Mouse (Mus musculus): ENCODE measurements around the gene Polr3b.

Polr3b gene

DNA sequence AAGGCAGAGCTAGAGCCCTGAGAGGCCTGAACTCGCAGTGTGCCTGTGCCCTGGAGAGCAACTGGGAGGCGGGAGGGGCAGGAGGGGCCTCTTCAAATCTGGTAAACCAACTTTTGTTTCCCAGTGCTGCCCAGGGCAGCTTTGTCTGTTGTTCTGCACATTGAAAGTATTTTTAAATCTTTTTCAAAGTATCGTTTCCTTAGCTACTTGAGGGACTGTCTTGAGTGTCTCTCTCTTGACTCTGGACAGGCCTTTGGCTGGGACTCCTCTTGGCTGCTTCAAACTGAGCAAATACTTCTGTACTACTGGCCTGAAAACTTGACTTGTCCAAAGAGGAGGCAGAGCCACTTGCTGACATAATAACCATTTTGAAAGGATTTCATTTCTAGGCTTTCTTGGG is 11.3 kb upstream of the Polr3b start:
- DNase-seq (ENCODE audit: extremely low spot score, low read depth, low spot score) = no peak

DNA sequence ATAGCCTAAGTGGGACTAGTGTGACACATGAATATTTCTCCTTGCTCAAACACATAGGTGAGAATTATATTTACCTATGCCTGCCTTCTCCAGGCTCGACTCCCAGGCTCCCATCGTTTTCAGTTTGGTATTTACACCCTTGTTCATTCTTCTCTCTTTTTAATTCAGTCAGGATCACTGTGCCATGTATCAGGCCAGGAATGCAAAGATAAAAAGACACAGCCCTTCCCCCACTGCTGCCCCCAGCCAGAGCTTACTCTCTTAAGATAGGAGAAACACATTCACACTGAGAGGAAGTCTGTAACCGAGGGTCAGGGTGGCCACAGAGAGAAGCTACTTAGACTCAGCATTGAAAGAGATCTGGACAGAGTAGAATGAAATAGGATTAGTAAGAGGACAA is 10.4 kb upstream of the Polr3b start:
- DNase-seq (ENCODE audit: extremely low spot score, low read depth, low spot score) = no peak

DNA sequence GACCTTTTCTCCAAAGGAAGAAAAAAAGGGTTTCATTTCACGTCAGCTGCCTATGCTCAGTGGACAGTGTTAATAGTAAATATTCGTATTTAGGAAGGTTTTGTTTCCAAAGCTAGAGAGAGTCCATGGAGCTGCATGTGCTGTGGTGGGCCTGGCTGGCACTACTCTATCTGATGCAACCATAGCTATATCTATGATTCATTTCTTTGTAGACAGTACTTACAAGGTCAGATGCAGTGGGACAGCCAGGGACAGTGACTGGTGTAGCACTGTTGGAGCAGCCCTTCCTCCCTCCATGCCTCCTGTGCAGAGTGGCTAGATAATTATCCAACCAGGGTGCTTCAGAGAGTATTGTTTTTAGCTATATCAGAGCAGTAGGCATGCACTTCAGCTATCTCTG is 9.8 kb upstream of the Polr3b start:
- no peak for DNase-seq (ENCODE audit: extremely low spot score, low read depth, low spot score)

DNA sequence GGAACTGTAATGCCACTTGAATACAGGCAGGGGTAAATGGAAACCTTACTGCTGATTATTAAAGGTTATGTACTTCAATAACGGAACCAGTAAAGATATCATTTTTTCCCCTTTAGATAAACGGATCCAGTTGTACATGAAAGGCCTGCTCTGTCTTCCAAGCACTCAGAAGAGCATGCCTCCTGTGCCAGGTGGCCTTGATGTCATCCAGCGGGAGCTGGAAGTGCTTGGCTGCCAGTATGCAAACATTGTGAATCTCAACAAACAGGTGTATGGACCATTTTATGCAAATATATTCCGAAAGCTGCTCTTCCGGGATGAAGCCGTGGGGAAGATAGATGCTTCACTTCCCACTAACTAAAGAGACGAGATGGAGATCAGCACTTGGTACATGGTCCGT is 8.7 kb upstream of the Polr3b start:
- DNase-seq (ENCODE audit: extremely low spot score, low read depth, low spot score) = no peak

DNA sequence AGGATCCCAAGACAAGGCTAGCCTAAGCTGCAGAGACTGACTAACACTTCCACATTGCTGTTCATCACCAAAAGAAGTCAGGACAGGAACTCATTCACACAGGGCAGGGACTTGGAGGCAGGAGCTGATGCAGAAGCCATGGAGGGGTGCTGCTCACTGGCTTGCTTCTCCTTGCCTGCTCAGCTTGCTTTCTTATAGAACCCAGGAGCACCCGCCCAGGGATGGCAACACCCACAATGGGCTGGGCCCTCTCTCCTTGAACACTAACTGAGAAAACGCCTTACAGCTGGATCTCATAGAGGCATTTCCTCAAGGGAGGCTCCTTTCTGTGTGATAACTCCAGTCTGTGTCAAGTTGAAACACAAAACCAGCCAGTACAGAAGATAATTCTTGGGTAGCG is 7.0 kb upstream of the Polr3b start:
- no peak for DNase-seq (ENCODE audit: extremely low spot score, low read depth, low spot score)

DNA sequence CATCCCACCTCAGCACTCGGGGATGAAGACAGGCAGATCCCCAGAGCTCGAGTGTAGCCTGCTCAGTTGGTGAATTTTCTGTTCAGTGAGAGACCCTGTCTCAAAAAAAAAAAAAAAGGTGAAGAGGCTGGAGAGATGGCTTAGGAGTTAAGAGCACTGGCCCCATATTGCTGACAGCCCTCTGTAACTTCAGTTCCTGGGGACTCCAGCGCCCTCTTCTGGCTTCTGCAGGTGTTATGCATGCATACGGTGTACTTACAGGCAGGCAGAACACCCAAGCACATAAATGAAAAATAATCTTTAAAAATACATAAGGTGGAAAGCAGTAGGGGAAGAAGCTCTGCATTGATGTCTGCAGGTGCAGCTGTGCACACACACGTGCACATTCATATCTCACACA is 9.1 kb downstream of the Polr3b start:
- no peak for DNase-seq (ENCODE audit: extremely low spot score, low read depth, low spot score)

DNA sequence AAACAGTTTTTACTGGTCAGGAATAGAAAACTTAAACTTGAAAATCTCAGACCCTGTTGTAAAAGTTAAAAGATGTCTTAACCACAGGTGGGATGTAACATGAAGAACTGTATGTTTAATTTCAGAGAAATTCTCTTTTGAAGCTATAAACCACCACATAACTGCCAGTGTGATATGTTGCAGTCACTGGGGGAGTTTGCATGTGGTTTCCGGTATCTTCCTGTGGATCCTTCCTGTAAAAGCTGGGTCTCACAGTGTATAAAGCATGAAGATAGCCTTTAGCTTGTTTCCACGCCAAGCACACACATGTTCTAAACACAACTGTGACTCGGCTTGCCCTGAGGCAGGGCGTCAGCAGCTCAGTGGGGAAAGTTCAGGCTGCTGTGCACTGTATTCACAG is 9.9 kb downstream of the Polr3b start:
- DNase-seq (ENCODE audit: extremely low spot score, low read depth, low spot score) = no peak

DNA sequence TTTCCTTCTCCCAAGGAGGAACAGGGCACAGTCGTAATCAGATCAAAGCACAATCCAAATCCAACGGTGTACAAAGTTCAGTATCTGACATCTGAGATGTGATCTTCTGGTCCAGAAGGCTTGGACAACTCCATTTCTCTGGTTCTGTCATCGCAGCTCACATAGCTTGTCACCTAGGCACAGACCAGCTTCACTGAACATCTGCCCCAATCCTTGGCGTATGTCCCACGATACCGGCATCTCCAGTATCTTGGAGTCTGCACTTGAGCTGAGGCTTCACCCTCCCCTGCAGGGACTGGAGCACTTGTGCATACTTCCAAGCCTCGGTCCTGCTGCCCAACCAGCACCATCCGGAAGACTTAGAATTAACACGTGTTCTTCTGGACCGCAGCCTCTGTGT is 14.6 kb downstream of the Polr3b start:
- DNase-seq (ENCODE audit: extremely low spot score, low read depth, low spot score) = no peak

DNA sequence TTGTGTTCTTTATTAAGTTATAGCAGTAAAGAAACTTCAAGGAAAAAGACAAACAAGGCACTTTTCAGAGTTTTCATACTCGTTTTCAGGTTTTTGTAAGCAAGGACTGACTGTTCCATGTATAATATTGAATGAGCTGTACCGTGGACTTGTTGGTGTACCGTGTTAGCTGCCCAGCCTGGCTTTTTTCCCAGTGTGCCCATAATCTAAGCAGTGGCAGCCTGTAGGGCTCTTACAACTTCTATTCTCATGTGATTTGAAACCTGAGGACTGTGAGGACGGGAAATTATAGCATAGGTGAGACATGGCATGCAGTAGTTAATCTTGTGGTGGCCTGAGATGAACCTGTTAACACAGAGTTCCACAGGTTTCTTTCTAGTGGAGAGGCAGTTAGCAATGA is 16.3 kb downstream of the Polr3b start:
- DNase-seq (ENCODE audit: extremely low spot score, low read depth, low spot score) = no peak

DNA sequence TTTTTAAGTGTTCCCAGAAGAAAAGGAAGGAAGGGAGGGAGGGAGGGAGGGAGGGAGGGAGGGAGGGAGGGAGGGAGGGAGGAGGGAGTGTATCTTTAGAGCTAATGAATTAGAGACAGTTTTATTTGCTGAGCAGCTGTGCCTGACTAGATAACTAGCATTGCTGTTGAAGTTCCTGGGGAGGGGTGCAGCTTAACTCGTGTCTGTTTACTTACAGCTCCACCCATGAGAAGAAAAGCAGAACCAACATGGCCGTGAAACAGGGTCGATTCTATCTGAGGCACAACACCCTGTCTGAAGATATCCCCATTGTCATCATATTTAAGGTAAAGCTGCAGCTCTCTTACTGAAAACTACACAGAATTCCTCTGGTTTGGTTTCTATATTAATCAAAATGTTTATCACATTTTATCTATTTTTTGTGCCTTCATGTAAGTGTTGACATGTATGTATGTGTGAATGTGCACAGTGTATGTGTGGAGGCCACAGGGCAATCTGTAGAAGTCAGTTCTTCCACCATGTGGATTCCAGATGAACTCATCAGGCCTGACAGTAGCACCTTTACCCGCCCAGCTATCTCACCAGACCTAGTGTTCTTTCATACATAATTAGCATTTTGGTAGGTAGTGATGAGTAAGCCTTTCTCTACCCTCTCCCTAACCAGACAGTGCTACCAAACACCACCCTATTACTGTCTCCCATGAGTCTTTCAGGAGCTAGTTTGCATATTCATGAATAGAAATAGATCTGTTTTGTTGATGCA is 17.6 kb downstream of the Polr3b start:
- DNase-seq (ENCODE audit: extremely low spot score, low read depth, low spot score) = no peak

DNA sequence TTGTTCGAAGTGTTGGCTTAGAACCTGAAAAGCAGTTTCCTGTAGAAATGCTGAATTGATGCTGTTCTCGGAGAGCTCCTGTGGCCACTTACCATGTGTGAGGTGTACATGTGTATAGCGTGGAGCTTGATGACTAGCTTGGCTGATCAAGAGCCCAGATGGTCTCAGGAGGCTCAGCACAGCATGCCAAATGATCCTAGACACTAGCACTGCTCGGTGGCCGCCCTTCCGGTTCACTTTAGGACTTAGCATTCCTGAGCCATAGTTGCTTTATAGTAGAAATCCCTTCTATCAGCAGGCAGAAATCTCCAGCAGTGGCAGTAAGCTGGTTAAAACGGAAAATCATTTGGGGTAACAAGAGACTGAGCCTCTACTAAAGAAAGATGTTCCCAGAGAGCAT is 18.8 kb downstream of the Polr3b start:
- DNase-seq (ENCODE audit: extremely low spot score, low read depth, low spot score) = no peak

DNA sequence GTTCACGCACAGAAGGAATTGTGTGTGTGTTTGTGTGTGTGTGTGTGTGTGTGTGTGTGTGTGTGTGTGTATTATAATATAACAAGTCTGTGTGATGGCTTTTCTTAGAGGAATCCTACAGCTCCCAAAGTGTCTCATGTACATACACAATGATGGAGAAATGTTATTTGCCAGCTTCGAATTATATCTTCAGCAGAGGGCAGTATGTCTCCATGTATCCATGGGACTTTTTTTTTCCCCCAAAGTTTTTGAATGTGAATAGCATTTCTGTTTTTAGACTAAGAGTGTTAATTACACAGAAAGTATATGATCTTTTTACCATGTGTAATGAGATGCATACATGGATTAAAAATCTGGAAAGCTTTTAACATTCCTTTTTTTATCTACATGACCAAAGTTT is 19.5 kb downstream of the Polr3b start:
- no peak for DNase-seq (ENCODE audit: extremely low spot score, low read depth, low spot score)

DNA sequence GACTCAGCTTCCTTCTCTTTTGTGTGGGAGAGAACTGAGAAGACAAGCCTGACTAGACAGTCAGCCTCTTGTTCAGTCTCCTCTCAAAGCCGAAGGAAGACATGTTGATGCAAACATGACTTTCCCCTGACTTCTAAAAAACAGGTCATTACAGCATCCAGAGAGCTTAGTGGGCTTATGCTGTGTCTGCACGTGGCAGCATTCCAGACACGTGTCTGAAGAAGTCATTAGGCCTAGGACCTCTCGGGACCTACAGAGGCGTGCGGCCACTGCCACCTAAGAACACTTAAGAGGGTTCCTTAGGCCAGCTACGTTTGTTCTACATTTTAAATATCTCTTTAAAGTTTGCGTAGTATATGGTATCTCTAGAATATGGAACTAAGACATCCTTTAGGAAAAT is 23.8 kb downstream of the Polr3b start:
- no peak for DNase-seq (ENCODE audit: extremely low spot score, low read depth, low spot score)

DNA sequence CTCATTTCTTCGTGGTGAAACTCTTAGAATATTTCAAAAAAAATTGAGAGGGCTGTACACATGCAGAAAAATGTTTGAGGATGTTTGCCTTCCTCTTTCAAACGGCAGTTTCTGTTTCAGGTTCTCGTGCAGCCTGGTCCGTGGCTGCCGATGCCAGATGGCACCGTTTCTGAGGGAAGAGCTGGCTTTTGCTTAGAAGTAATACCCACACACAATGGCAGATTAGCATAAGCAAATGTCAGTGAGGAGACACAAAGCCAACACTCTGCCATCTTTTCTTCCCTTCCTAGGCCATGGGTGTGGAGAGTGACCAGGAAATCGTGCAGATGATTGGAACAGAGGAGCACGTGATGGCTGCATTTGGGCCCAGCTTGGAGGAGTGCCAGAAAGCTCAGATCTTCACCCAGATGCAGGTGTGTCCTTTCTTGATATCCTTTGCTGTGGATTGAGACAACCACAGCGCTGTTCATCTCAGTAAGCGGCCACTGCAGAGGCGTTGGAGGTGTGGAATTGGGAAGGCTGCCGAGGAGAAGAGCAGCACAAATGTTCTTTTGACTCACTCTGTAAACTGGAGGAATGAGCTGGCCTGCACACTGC is 24.5 kb downstream of the Polr3b start:
- no peak for DNase-seq (ENCODE audit: extremely low spot score, low read depth, low spot score)

DNA sequence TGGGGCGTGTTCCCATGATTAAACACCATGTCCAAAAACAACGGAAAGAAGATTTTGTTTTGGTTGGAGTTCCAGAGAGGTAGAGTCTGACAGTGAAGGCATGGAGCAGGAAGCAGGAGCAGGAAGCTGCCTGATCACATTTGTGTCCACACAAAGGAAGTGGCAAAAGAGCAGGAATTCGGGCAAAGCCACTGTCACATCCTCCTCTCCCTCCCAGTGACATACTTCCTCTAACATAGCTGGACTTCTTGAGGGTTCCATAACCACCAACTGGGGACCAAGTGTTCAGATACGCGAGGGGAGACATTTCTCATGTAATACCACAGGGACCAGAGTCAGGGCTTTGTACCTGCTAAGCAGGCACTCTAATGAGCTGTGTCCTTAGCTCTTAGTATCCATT is 25.2 kb downstream of the Polr3b start:
- DNase-seq (ENCODE audit: extremely low spot score, low read depth, low spot score) = no peak

DNA sequence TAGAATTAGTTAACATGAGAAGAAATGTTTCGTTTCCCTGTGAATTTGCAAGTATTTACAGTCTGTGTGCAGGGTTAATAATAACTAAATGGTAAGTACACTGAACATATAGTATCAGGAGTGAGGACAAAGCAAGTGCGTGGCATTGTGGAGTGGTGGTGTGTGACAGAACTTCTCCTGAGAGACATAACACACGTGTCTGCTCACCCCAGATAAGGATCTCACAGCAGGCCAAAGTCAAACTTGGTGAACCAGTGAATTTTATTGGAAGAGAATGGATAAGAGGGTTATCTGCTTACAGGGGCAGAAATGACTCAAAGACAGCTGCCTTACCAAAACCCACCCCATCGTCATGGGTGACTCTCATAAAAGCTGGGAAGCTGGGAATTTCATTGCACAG is 26.8 kb downstream of the Polr3b start:
- DNase-seq (ENCODE audit: extremely low spot score, low read depth, low spot score) = no peak

DNA sequence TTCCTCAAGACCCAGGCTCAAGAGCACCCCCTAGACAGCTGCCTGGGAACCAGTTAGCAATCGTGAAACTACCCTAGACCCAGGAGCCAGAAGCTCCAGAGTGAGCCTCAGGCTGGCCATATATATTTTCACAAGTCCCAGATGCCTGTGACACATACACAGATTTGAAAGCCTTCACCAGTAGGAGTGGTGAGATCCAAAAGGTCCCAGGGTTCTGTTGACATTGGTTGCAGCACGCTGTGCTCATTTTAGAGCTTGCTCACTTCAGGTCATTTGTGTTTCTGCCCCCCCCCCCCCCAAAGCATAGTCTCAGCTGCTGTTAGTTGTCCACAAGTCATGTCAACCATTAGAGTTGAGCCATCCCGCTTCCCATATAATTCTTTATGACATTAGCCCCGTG is 31.9 kb downstream of the Polr3b start:
- no peak for DNase-seq (ENCODE audit: extremely low spot score, low read depth, low spot score)

DNA sequence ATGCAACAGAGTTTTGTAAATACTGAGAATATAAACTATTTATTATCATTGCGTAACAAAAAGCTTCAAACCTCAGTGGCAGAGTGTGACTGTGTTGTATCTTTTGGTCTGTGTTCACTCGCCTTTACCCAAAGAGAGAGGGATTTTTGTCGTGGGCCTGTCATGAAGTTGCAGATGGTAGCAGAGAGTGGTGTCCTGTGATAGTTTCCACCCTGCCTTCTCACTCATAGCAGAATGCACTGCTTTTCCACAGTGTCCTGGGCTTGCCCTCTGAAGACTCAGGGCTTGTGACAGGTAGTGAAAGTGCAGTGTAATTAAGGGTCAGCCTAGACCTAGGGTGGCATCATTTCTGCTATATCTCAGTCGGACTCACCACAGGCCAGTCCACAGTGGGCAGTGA is 32.6 kb downstream of the Polr3b start:
- DNase-seq (ENCODE audit: extremely low spot score, low read depth, low spot score) = no peak

DNA sequence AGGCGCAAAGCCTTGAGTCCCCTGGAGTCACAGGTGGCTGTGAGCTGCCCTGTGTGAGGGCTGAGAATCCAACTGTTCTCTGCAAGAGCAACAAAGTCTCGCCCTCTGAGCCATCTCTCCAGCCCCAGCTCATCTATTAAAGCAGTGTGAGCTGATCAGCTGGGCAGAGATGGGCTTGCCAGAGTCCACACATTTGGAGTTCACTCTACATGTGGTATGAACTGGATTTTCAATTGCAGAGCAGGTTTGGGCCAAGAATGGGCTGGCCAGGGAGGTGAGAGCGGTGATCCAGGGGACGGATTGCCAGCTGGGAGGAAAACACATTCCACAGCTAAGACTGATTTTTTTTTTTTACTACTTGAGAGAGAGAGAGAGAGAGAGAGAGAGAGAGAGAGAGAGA is 34.5 kb downstream of the Polr3b start:
- DNase-seq (ENCODE audit: extremely low spot score, low read depth, low spot score) = no peak

DNA sequence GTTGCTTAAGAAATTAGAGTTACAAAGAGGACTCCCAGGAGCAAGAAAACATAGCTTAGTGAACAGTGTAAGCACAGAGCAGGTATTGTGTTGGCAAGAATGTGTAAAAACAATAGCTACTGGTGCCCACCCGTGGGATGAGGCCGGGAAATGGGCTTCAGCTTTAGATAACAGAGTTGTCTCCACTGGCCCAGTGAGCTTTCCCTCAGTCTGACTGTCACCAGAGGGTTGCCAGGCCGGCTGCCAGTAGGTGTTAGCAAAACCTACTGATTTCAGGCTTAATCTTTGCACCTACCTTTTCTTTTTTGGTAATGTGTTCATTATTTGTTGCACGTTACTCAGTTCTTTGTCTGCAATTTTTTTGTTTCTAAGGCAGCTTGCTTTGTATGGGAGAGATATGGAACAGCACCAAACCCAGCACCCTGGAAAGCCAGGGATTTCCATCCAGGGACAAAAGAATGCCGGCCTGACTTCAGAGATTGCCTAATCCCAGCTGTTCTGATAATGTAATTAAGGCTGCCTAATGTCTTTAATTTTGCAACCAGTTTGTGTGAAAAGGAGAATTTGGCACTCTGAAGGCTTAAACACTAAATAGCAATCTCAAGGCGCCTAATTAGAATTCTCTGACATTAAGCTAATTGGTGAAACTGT is 35.5 kb downstream of the Polr3b start:
- no peak for DNase-seq (ENCODE audit: extremely low spot score, low read depth, low spot score)

DNA sequence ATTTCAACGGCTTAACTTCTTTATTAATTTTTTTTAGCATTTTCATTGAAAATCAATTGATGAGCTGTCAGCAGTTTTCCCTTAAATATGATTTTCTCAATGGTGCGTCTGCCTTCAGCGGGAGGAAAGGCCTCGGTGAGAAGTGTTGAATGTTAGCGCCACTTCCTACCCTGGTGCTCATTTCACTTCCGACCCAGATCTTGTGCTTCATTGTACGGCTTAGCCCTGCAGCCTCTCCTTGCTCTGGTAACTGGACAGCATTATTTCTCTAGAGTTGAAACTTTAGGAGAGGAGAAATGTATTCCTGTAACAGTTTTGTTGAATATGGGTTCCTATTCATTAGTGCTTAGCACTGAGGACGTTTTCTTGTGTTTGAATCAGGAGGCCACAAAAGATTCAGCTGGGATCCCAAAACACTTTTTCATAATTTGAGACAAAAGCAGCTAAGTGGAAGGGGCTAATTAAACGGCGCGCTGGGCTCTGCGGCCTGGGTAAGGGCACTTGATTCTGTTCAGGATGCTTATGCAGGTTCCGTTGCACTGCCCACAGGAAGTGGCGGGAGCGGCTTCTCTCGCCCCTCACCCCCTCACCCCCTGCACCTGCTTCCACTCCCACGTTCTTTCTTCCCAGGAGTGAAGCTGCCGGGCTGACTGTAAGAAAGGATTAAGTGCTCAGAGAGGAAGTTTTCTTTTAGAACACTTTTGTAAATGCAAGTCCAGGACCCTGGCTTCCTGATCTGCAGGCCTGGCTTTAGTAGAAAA is 36.2 kb downstream of the Polr3b start:
- no peak for DNase-seq (ENCODE audit: extremely low spot score, low read depth, low spot score)

DNA sequence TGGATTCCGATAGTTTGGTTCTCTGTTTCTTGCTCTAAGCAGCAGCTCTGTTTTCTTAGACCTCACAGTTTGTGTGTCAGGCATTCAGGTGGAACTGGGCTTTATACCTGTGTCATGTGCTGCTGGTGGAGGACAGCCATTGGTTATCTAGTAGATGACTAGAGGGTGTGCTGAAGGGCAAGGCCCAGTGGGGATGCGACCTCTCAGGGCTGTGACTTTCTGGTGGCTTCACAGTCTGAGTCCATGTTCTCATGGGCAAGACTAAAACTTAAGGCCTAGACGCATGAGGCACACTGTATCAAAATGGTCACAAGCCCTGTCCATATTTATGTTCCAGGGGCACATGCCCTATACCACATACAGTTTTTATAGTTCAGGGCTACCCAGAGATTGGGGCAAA is 37.2 kb downstream of the Polr3b start:
- no peak for DNase-seq (ENCODE audit: extremely low spot score, low read depth, low spot score)
